Mouse (Mus musculus) heart, adult 2 months (tissue): ENCODE results near the gene Lrrc49. TPM values are rescaled to one million over a fixed set of nuclear protein-coding genes. Genes with fewer than 3 reads are reported as not detected.
A peak's percentile ranks its signal among the peaks of the same experiment; 100 is the strongest.

ENCODE experiments used
- DNase-seq, 2 experiments: peaks; one replicate each; pipeline ENCODE4 v3.0.0; 2021
- H3K27ac ChIP-seq: fragments of 200-600 bp; 2 replicates; pipeline ENCODE4 v1.8.1; 2022
- H3K27me3 ChIP-seq: fragments of 200-500 bp; 2 replicates; pipeline ENCODE4 v1.6.1; 2012; ENCODE audit warnings: mild to moderate bottlenecking, low read length, inconsistent platforms, mixed read lengths; ENCODE audit not compliant: control insufficient read depth, insufficient read depth
- H3K36me3 ChIP-seq: fragments of 200-500 bp; 2 replicates; pipeline ENCODE4 v1.6.1; 2012; ENCODE audit warnings: low read length, inconsistent platforms; ENCODE audit not compliant: control insufficient read depth, insufficient read depth
- H3K4me1 ChIP-seq: fragments of 200-500 bp; 2 replicates; pipeline ENCODE4 v1.6.1; 2011; ENCODE audit warnings: low read length; ENCODE audit not compliant: control insufficient read depth, insufficient read depth
- H3K4me3 ChIP-seq: fragments of 200-600 bp; 2 replicates; pipeline ENCODE4 v1.8.1; 2022
- H3K79me2 ChIP-seq: fragments of 200-500 bp; replicated peaks from 2 replicates; pipeline ENCODE4 v1.6.1; 2012; ENCODE audit warnings: mild to moderate bottlenecking, inconsistent platforms, low read length, moderate library complexity, mixed read lengths; ENCODE audit not compliant: control insufficient read depth, insufficient read depth
- H3K9ac ChIP-seq: fragments of 200-500 bp; 2 replicates; pipeline ENCODE4 v1.6.1; 2012; ENCODE audit warnings: low read depth, mild to moderate bottlenecking, control low read depth, inconsistent platforms, low read length, mixed read lengths
- CTCF ChIP-seq: fragments of 200-600 bp; IDR thresholded peaks from 2 replicates; pipeline ENCODE4 v1.8.1; 2022; ENCODE audit warnings: antibody characterized with exemption, mild to moderate bottlenecking, moderate library complexity
- EP300 ChIP-seq: fragments of 200-500 bp; IDR thresholded peaks from 2 replicates; pipeline ENCODE4 v1.6.1; 2011; ENCODE audit warnings: low read depth, low read length, control low read depth; ENCODE audit not compliant: insufficient read depth
- POLR2A ChIP-seq: fragments of 200-500 bp; IDR thresholded peaks from 2 replicates; pipeline ENCODE4 v1.6.1; 2011; ENCODE audit warnings: mild to moderate bottlenecking, low read depth, low read length, control low read depth; ENCODE audit not compliant: insufficient read depth
- WGBS: fragments of 180-500 bp; shearing (Covaris S2); methylation state at CpG from one replicate; pipeline ENCODE4 v1.1.7; 2018; 5-methylcytosine and 5-hydroxymethylcytosine counted together
- intact Hi-C: fragments of 180-260 bp; cut with DNase I; formaldehyde crosslinking; loops from one replicate; pipeline ENCODE4 v1.15.1; 2025
- polyA plus RNA-seq: library from polyadenylated mRNA; depleted of rRNA; stranded (reverse); fragments of >200 nt; gene quantifications from 2 replicates; pipeline ENCODE4 v1.2.3, GENCODE M21; 2012
- total RNA-seq, 2 experiments: library from RNA; stranded (reverse); gene quantifications; 2 replicates each; pipeline ENCODE4 v1.2.3; 2021

Lrrc49 gene
- total and polyA plus RNA-seq, 3 experiments = 2.1 to 3.7 (median 3.7) TPM

DNA sequence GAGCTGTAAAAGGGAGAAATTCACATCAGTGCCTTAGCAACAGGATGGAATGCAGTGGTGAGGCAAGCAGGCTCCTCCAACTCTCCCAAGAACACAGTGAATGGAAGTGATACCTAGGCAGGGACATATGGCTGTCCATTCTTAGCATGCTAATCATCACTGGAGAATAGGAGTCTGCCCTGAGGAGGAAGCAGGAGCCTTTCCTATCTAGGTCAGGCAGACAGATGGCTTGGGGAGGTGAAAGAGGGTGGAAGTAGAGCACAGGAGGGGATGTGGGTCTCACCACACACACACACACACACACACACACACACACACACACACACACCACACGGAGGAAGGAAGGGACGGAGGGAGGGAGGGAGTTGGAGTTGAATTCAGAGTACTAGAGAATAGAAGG lies 62.1 kb downstream of the Lrrc49 start:
- WGBS = 67% methylated on average over 2 of the region's 2 CpGs
- intact Hi-C loops = no loop called here

GRCm38 (mm10) chr9:60616946-60617345 lies 71.0 kb downstream of the Lrrc49 start:
- Histone ChIP-seq H3K4me1 (peaks cover 3% of the 10 kb centered on the region), H3K27ac (peak overlapping the region; percentile 47), H3K4me3 (peak overlapping the region; percentile 2; the same call in 1 of the 2 replicates), H3K79me2 (no peaks in the 10 kb centered on the region), H3K9ac (peak overlapping the region; percentile 58), H3K36me3 (peaks cover 3% of the 10 kb centered on the region; the same call in 1 of the 2 replicates), H3K27me3 (no peaks in the 10 kb centered on the region)
- DNase-seq = peak; percentile 48 to 59
- intact Hi-C loops = loop anchor here (5.0 kb wide), 1 partner anchor 50 kb away; no protein-coding TSS in a partner anchor
- 24% methylated on average over 9 of the region's 9 CpGs for WGBS
- 0 out of 2 replicates have a peak, but pooled peaks have one; percentile 20 for TF ChIP-seq POLR2A
- TF ChIP-seq CTCF = no peak

More for the DNA sequence above, 62.1 kb downstream of the Lrrc49 start:
- DNase-seq = no peak
- Histone ChIP-seq H3K79me2 (no peaks in the 10 kb centered on the region), H3K36me3 (no peaks in the 10 kb centered on the region), H3K4me3 (no peak overlapping the region), H3K27me3 (no peaks in the 10 kb centered on the region), H3K9ac (no peak overlapping the region), H3K4me1 (peaks cover 4% of the 10 kb centered on the region), H3K27ac (no peak overlapping the region)
- TF ChIP-seq POLR2A = no peak
- no peak for TF ChIP-seq CTCF
- no peak for TF ChIP-seq EP300

DNA sequence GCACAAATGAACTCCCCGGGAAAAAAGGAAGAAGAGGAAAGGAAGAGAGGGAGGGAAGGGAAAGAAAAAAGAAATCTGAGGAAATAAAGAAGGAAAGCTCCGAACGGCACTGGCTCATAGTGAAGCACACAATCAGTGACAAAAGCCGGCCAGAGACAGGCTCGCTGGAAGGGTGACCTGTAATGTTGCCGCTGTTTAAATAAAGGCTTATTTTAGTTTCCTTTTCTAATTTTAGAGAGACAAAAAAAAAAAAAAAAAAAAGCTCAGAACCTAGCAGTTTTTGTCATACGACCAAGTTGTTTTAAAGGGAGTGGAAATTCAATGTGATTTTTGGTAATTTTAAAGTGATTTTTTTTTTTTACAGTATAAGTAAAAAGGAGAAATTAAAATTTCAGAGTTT lies 71.6 kb downstream of the Lrrc49 start:
- no peak for DNase-seq
- WGBS = 9% methylated on average over 7 of the region's 7 CpGs
- H3K27ac ChIP-seq = peak overlapping the region; percentile 47
- H3K27me3 ChIP-seq = no peaks in the 10 kb centered on the region
- peaks cover 3% of the 10 kb centered on the region for H3K4me1 ChIP-seq
- TF ChIP-seq EP300 (no peak), POLR2A (0 out of 2 replicates have a peak, but pooled peaks have one; percentile 26)
- peak overlapping the region; percentile 30; the same call in 1 of the 2 replicates for H3K4me3 ChIP-seq
- H3K79me2 ChIP-seq = no peaks in the 10 kb centered on the region
- H3K9ac ChIP-seq = peak overlapping the region; percentile 62; the same call in 1 of the 2 replicates
- H3K36me3 ChIP-seq = peaks cover 3% of the 10 kb centered on the region; the same call in 1 of the 2 replicates
- intact Hi-C loops = loop anchor here (5.0 kb wide), 1 partner anchor 51 kb away; no protein-coding TSS in a partner anchor

GRCm38 (mm10) chr9:60612260-60612659 lies 75.7 kb downstream of the Lrrc49 start:
- TF ChIP-seq POLR2A (no peak), CTCF (no peak), EP300 (no peak)
- Histone ChIP-seq H3K36me3 (peaks cover 3% of the 10 kb centered on the region; the same call in 1 of the 2 replicates), H3K79me2 (no peaks in the 10 kb centered on the region), H3K4me1 (peaks cover 3% of the 10 kb centered on the region), H3K9ac (no peak overlapping the region), H3K4me3 (no peak overlapping the region), H3K27me3 (no peaks in the 10 kb centered on the region), H3K27ac (no peak overlapping the region)
- DNase-seq = no peak
- 87% methylated on average over 2 of the region's 2 CpGs for WGBS
- intact Hi-C loops = no loop called here

GRCm38 (mm10) chr9:60610194-60610593 lies 77.8 kb downstream of the Lrrc49 start:
- no peak for DNase-seq
- Histone ChIP-seq H3K4me3 (no peak overlapping the region), H3K36me3 (no peaks in the 10 kb centered on the region), H3K4me1 (no peaks in the 10 kb centered on the region), H3K9ac (no peak overlapping the region), H3K27me3 (no peaks in the 10 kb centered on the region), H3K27ac (no peak overlapping the region), H3K79me2 (no peaks in the 10 kb centered on the region)
- TF ChIP-seq EP300 = no peak
- no peak for TF ChIP-seq POLR2A
- no peak for TF ChIP-seq CTCF
- intact Hi-C loops = no loop called here
- 63% methylated on average over 13 of the region's 13 CpGs for WGBS

DNA sequence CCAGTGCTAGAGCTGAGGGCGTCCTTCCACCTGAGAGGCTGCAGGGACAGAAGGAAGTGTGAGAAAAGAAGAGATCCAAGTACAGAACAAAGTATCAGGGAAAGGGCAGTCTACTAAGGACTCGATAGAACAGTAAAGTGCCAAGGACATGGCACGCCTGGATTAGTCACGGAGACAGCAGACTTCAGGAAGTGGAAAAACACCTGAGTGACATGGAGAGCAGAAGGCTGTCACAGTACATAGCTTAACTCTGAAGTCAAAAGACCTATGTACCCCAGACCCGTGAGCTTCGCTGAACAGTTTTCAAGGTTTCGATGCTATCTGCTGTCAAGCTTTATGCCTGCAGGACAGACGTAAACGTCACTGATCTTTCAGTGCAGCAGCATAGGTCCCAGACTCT lies 79.1 kb downstream of the Lrrc49 start:
- 91% methylated on average over 9 of the region's 9 CpGs for WGBS

More for the DNA sequence above, 79.1 kb downstream of the Lrrc49 start:
- Histone ChIP-seq H3K9ac (no peak overlapping the region), H3K36me3 (no peaks in the 10 kb centered on the region), H3K27ac (no peak overlapping the region), H3K4me3 (no peak overlapping the region), H3K27me3 (no peaks in the 10 kb centered on the region), H3K4me1 (no peaks in the 10 kb centered on the region), H3K79me2 (no peaks in the 10 kb centered on the region)
- intact Hi-C loops = loop anchor here (5.0 kb wide), 1 partner anchor 68 kb away; no protein-coding TSS in a partner anchor
- no peak for DNase-seq
- TF ChIP-seq EP300 = no peak
- no peak for TF ChIP-seq POLR2A
- TF ChIP-seq CTCF = no peak
